Mouse (Mus musculus): ENCODE data around the gene Uchl5. TPM values are rescaled to one million over a fixed set of nuclear protein-coding genes. Genes with fewer than 3 reads are reported as not detected.

Gene Uchl5
- polyA plus RNA-seq, 1 experiment: 141 TPM

- peak overlapping the region; percentile 96 for H3K4me3 ChIP-seq (ENCODE audit: low read depth, low read length)
Measured at GRCm38 (mm10) chr1:143738811-143739210, 38.3 kb upstream of the Uchl5 start.

DNA sequence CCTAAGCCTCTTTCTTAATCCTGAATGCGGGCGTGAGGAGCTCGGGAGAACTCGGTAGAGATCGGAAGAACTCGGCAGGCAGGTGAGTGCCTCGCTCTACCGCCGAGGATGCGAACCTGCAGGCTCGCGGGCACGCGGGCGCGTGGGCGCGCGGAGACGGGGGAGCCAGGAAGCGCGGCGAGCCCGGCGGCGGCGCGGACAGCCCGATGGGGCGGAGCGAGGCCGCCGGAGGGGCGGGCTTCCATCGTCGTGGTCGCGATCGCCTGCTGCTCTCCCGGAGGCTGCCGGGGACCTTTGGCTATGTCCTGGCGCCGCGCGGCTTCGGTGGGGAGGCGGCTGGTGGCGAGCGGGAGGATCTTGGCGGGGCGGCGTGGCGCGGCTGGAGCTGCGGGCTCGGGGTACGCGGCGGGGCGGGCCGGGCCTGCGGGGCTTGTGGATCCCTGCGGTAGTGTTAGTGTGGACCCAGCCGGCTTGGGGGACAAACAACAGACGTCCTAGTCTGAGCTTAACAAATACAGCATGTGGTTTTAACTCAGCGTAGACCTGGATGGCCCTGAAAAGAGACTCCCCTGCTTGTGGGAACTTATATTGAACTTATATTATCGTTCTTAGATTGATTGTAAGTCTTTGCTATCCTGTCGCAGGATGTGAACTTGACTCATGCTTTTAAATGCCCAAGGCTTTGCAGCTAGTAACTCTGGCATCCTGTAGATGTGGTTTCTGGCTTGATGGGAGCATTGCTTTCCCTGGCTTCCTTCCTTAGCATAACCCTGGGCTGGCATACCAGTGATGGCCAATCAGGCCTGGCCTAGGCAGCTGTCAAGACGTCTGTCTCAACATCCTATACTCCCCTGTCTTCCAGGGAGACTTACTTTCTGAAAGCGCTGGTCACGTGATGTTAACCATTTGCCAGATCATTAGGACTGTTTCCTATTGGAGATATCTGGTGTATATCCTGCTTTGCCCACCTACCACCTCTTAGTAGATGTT is 37.4 kb upstream of the Uchl5 start:
- Histone ChIP-seq H3K9ac (ENCODE audit: low read depth, poor library complexity, severe bottlenecking) (peak overlapping the region; percentile 89), H3K4me3 (ENCODE audit: low read depth, low read length) (peak overlapping the region; percentile 96), H3K9me3 (replicated peaks; ENCODE audit: control insufficient read depth, insufficient read depth, low read length, poor library complexity, severe bottlenecking) (no peaks in the 10 kb centered on the region), H3K27ac (ENCODE audit: insufficient read depth, low read length) (peak overlapping the region; percentile 52), H3K4me1 (ENCODE audit: control insufficient read depth, insufficient read depth, low read length) (peaks cover 1% of the 10 kb centered on the region), H3K27me3 (ENCODE audit: control insufficient read depth, insufficient read depth, low read length, poor library complexity, severe bottlenecking) (no peaks in the 10 kb centered on the region), H3K36me3 (ENCODE audit: control insufficient read depth, insufficient read depth, low read length, poor library complexity, severe bottlenecking) (peaks cover 2% of the 10 kb centered on the region; the same call in 1 of the 2 replicates)
- TF ChIP-seq CTCF (IDR thresholded peaks at IDR 0.05; ENCODE audit: low read depth, low read length) (no peak), POLR2A (IDR thresholded peaks at IDR 0.05; ENCODE audit: insufficient read depth, low read length) (no peak), EP300 (IDR thresholded peaks at IDR 0.05; ENCODE audit: insufficient read depth, low read depth, low read length) (no peak)

More at GRCm38 (mm10) chr1:143738811-143739210, 38.3 kb upstream of the Uchl5 start:
- H3K9ac ChIP-seq (ENCODE audit: low read depth, poor library complexity, severe bottlenecking): peak overlapping the region; percentile 89
- no peaks in the 10 kb centered on the region for H3K9me3 ChIP-seq (replicated peaks; ENCODE audit: control insufficient read depth, insufficient read depth, low read length, poor library complexity, severe bottlenecking)
- peaks cover 1% of the 10 kb centered on the region for H3K4me1 ChIP-seq (ENCODE audit: control insufficient read depth, insufficient read depth, low read length)
- H3K27ac ChIP-seq (ENCODE audit: insufficient read depth, low read length): peak overlapping the region; percentile 35
- H3K36me3 ChIP-seq (ENCODE audit: control insufficient read depth, insufficient read depth, low read length, poor library complexity, severe bottlenecking): peaks cover 2% of the 10 kb centered on the region; the same call in 1 of the 2 replicates
- TF ChIP-seq EP300 (IDR thresholded peaks at IDR 0.05; ENCODE audit: insufficient read depth, low read depth, low read length): no peak
- TF ChIP-seq CTCF (IDR thresholded peaks at IDR 0.05; ENCODE audit: low read depth, low read length): no peak
- TF ChIP-seq POLR2A (IDR thresholded peaks at IDR 0.05; ENCODE audit: insufficient read depth, low read length): no peak
- H3K27me3 ChIP-seq (ENCODE audit: control insufficient read depth, insufficient read depth, low read length, poor library complexity, severe bottlenecking): no peaks in the 10 kb centered on the region

- TF ChIP-seq CTCF (IDR thresholded peaks at IDR 0.05; ENCODE audit: low read depth, low read length) (no peak), POLR2A (IDR thresholded peaks at IDR 0.05; ENCODE audit: insufficient read depth, low read length) (no peak)
- Histone ChIP-seq H3K36me3 (ENCODE audit: control insufficient read depth, insufficient read depth, low read length, poor library complexity, severe bottlenecking) (peaks cover 2% of the 10 kb centered on the region), H3K4me1 (ENCODE audit: control insufficient read depth, insufficient read depth, low read length) (peaks cover 2% of the 10 kb centered on the region), H3K27me3 (ENCODE audit: control insufficient read depth, insufficient read depth, low read length, poor library complexity, severe bottlenecking) (no peaks in the 10 kb centered on the region), H3K9me3 (replicated peaks; ENCODE audit: control insufficient read depth, insufficient read depth, low read length, poor library complexity, severe bottlenecking) (no peaks in the 10 kb centered on the region), H3K4me3 (ENCODE audit: low read depth, low read length) (no peak overlapping the region), H3K9ac (ENCODE audit: low read depth, poor library complexity, severe bottlenecking) (no peak overlapping the region), H3K27ac (ENCODE audit: insufficient read depth, low read length) (no peak overlapping the region)
Measured at GRCm38 (mm10) chr1:143740581-143740980, 36.5 kb upstream of the Uchl5 start.

DNA sequence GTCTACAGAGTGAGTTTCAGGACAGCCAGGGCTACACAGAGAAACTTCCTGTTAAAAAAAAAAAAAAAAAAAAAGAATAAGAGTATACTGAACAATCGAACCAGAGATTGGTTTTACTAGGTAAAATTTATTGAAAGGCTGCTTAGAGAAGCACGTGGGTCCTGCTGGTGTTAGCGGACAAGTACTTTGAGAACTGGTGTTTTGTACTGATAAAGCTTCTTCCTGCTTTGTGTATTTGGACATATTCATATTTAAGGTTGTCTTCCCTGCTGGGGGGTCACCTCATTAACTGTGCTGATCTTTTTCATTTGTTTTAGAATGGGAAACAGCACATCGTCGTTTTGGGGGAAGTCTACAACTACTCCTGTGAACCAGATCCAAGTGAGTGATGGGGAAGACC is 35.7 kb upstream of the Uchl5 start:
- H3K27me3 ChIP-seq (ENCODE audit: control insufficient read depth, insufficient read depth, low read length, poor library complexity, severe bottlenecking): no peaks in the 10 kb centered on the region
- no peak overlapping the region for H3K4me3 ChIP-seq (ENCODE audit: low read depth, low read length)
- no peak for TF ChIP-seq EP300 (IDR thresholded peaks at IDR 0.05; ENCODE audit: insufficient read depth, low read depth, low read length)
- TF ChIP-seq POLR2A (IDR thresholded peaks at IDR 0.05; ENCODE audit: insufficient read depth, low read length): no peak
- TF ChIP-seq CTCF (IDR thresholded peaks at IDR 0.05; ENCODE audit: low read depth, low read length): no peak
- no peak overlapping the region for H3K27ac ChIP-seq (ENCODE audit: insufficient read depth, low read length)
- H3K9me3 ChIP-seq (replicated peaks; ENCODE audit: control insufficient read depth, insufficient read depth, low read length, poor library complexity, severe bottlenecking): no peaks in the 10 kb centered on the region
- H3K9ac ChIP-seq (ENCODE audit: low read depth, poor library complexity, severe bottlenecking): no peak overlapping the region
- peaks cover 3% of the 10 kb centered on the region for H3K4me1 ChIP-seq (ENCODE audit: control insufficient read depth, insufficient read depth, low read length)
- peaks cover 2% of the 10 kb centered on the region for H3K36me3 ChIP-seq (ENCODE audit: control insufficient read depth, insufficient read depth, low read length, poor library complexity, severe bottlenecking)

DNA sequence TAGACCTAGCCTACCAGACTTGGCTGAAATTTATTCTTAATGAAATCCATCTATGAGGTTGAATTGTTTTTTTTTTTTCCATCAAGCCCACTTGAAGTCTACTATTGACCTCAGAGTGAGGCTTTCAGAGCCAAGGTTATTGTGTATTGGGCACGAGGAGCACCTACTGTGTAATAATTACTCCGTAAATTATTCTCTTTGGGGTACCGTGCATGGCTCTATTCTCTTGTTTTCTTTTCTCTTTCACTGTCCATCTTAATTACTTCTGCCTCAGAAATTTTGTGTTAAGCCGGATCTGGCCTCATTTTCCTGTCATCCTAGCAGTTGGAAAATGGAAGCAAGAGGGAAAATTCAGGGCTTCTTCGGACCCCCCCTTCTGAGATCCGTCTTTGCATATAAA is 34.9 kb upstream of the Uchl5 start:
- peaks cover 3% of the 10 kb centered on the region for H3K4me1 ChIP-seq (ENCODE audit: control insufficient read depth, insufficient read depth, low read length)
- TF ChIP-seq EP300 (IDR thresholded peaks at IDR 0.05; ENCODE audit: insufficient read depth, low read depth, low read length) (no peak), POLR2A (IDR thresholded peaks at IDR 0.05; ENCODE audit: insufficient read depth, low read length) (no peak), CTCF (IDR thresholded peaks at IDR 0.05; ENCODE audit: low read depth, low read length) (no peak)
- no peak overlapping the region for H3K27ac ChIP-seq (ENCODE audit: insufficient read depth, low read length)
- no peak overlapping the region for H3K9ac ChIP-seq (ENCODE audit: low read depth, poor library complexity, severe bottlenecking)
- H3K4me3 ChIP-seq (ENCODE audit: low read depth, low read length): no peak overlapping the region
- H3K36me3 ChIP-seq (ENCODE audit: control insufficient read depth, insufficient read depth, low read length, poor library complexity, severe bottlenecking): peaks cover 2% of the 10 kb centered on the region
- no peaks in the 10 kb centered on the region for H3K27me3 ChIP-seq (ENCODE audit: control insufficient read depth, insufficient read depth, low read length, poor library complexity, severe bottlenecking)
- H3K9me3 ChIP-seq (replicated peaks; ENCODE audit: control insufficient read depth, insufficient read depth, low read length, poor library complexity, severe bottlenecking): no peaks in the 10 kb centered on the region

GRCm38 (mm10) chr1:143745871-143746270 is 31.2 kb upstream of the Uchl5 start:
- no peak overlapping the region for H3K4me3 ChIP-seq (ENCODE audit: low read depth, low read length)
- H3K27me3 ChIP-seq (ENCODE audit: control insufficient read depth, insufficient read depth, low read length, poor library complexity, severe bottlenecking): no peaks in the 10 kb centered on the region
- TF ChIP-seq EP300 (IDR thresholded peaks at IDR 0.05; ENCODE audit: insufficient read depth, low read depth, low read length) (no peak), POLR2A (IDR thresholded peaks at IDR 0.05; ENCODE audit: insufficient read depth, low read length) (no peak), CTCF (IDR thresholded peaks at IDR 0.05; ENCODE audit: low read depth, low read length) (no peak)
- peaks cover 2% of the 10 kb centered on the region for H3K36me3 ChIP-seq (ENCODE audit: control insufficient read depth, insufficient read depth, low read length, poor library complexity, severe bottlenecking)
- H3K9ac ChIP-seq (ENCODE audit: low read depth, poor library complexity, severe bottlenecking): peak overlapping the region; percentile 37
- no peaks in the 10 kb centered on the region for H3K9me3 ChIP-seq (replicated peaks; ENCODE audit: control insufficient read depth, insufficient read depth, low read length, poor library complexity, severe bottlenecking)
- H3K27ac ChIP-seq (ENCODE audit: insufficient read depth, low read length): peak overlapping the region; percentile 83
- peaks cover 3% of the 10 kb centered on the region for H3K4me1 ChIP-seq (ENCODE audit: control insufficient read depth, insufficient read depth, low read length)

Data from ES-Bruce4 (cell line).